Mouse (Mus musculus) CH12.LX (cell line): ENCODE measurements around the gene Akr1b8. TPM values are rescaled to one million over a fixed set of nuclear protein-coding genes. Genes with fewer than 3 reads are reported as not detected.
A peak's percentile ranks its signal among the peaks of the same experiment; 100 is the strongest.
"Not testable (repeated sequence)": the region's sequence is repeated elsewhere in the genome, so short reads cannot be mapped to it uniquely, and the experiment has no call there.

Experiments used
- DNase-seq: peaks from one replicate; pipeline ENCODE4 v3.0.0-alpha.2; 2013; ENCODE audit errors: extremely low read depth
- H3K27ac ChIP-seq: 2 replicates; pipeline ENCODE4 v1.5.1; 2012; ENCODE audit warnings: low read depth, mild to moderate bottlenecking, control low read depth, moderate library complexity; ENCODE audit not compliant: insufficient read depth
- H3K27me3 ChIP-seq: replicated peaks from 2 replicates; pipeline ENCODE3; 2012; ENCODE audit warnings: inconsistent platforms
- H3K36me3 ChIP-seq, 2 experiments: replicated peaks in 1 of 2; 2 replicates each; pipeline versions ENCODE3 to v1.6.1; 2012; ENCODE audit warnings: inconsistent platforms in 1 of 2, low read length in 1 of 2, mild to moderate bottlenecking in 1 of 2, mixed read lengths in 1 of 2, moderate library complexity in 1 of 2; ENCODE audit not compliant: control insufficient read depth in 1 of 2, insufficient read depth in 1 of 2
- H3K4me1 ChIP-seq, 2 experiments: 2 replicates each; pipeline ENCODE4 v1.6.1; 2012; ENCODE audit warnings: inconsistent platforms in 1 of 2, moderate library complexity in 1 of 2; ENCODE audit not compliant: insufficient read depth in 2 of 2, control insufficient read depth in 1 of 2
- H3K4me2 ChIP-seq: 2 replicates; pipeline ENCODE4 v1.6.1; 2012; ENCODE audit warnings: low read depth, mild to moderate bottlenecking, control low read depth; ENCODE audit not compliant: poor library complexity, insufficient read depth, severe bottlenecking
- H3K4me3 ChIP-seq, 3 experiments: fragments of 150-350 bp in 1 of 3; sonication (generic) in 1 of 3; replicated peaks in 1 of 3; 2 replicates each; pipeline versions ENCODE3 to v1.5.1; 2011 to 2012; ENCODE audit warnings: low read depth in 2 of 3, low read length in 2 of 3, mild to moderate bottlenecking in 2 of 3, moderate library complexity in 2 of 3, control low read depth in 1 of 3, improper control_type of control experiment in 1 of 3, inconsistent platforms in 1 of 3, mixed read lengths in 1 of 3; ENCODE audit not compliant: poor library complexity in 1 of 3
- H3K79me2 ChIP-seq: replicated peaks from 2 replicates; pipeline ENCODE4 v1.6.1; 2012; ENCODE audit warnings: mild to moderate bottlenecking, moderate library complexity; ENCODE audit not compliant: control insufficient read depth, poor library complexity, insufficient read depth, severe bottlenecking; ENCODE audit errors: extremely low read depth
- H3K9ac ChIP-seq: 2 replicates; pipeline ENCODE4 v1.6.1; 2012; ENCODE audit warnings: low read depth, mild to moderate bottlenecking, control low read depth, moderate library complexity; ENCODE audit not compliant: insufficient read depth
- H3K9me3 ChIP-seq: replicated peaks from 2 replicates; pipeline ENCODE3; 2012; ENCODE audit warnings: low read length, inconsistent platforms, mixed read lengths
- ETS1 ChIP-seq: conservative IDR thresholded peaks from 2 replicates; pipeline ENCODE4 v1.6.1; 2012; ENCODE audit warnings: low read depth, mild to moderate bottlenecking, inconsistent platforms, low read length, improper control_type of control experiment, moderate library complexity
- GABPA ChIP-seq: IDR thresholded peaks from 2 replicates; pipeline ENCODE4 v1.6.1; 2012; ENCODE audit warnings: low read depth, low read length, improper control_type of control experiment, inconsistent platforms; ENCODE audit not compliant: insufficient replicate concordance
- MAFK ChIP-seq: IDR thresholded peaks from 2 replicates; pipeline ENCODE4 v1.6.1; 2011; ENCODE audit warnings: low read length, improper control_type of control experiment; ENCODE audit not compliant: insufficient replicate concordance
- MAX ChIP-seq: IDR thresholded peaks from 2 replicates; pipeline ENCODE4 v1.6.1; 2011; ENCODE audit warnings: low read length, improper control_type of control experiment
- MXI1 ChIP-seq: IDR thresholded peaks from 2 replicates; pipeline ENCODE4 v1.6.1; 2011; ENCODE audit warnings: mild to moderate bottlenecking, low read depth, low read length, improper control_type of control experiment
- PAX5 ChIP-seq: IDR thresholded peaks from 2 replicates; pipeline ENCODE4 v1.6.1; 2012; ENCODE audit warnings: low read length, inconsistent platforms, mixed read lengths
- RCOR1 ChIP-seq: conservative IDR thresholded peaks from 2 replicates; pipeline ENCODE4 v1.6.1; 2012; ENCODE audit warnings: low read depth, mild to moderate bottlenecking, inconsistent platforms, low read length, improper control_type of control experiment
- SMC3 ChIP-seq: IDR thresholded peaks from 2 replicates; pipeline ENCODE4 v1.6.1; 2011; ENCODE audit warnings: low read depth, low read length, improper control_type of control experiment
- TBP ChIP-seq: conservative IDR thresholded peaks from 2 replicates; pipeline ENCODE4 v1.6.1; 2011; ENCODE audit warnings: low read depth, low read length, improper control_type of control experiment
- USF1 ChIP-seq: IDR thresholded peaks from 2 replicates; pipeline ENCODE4 v1.6.1; 2014; ENCODE audit warnings: low read depth, mild to moderate bottlenecking, inconsistent platforms, low read length, improper control_type of control experiment
- ZC3H11A ChIP-seq: IDR thresholded peaks from 2 replicates; pipeline ENCODE4 v1.6.1; 2012; ENCODE audit warnings: low read depth, mild to moderate bottlenecking, inconsistent platforms, low read length, improper control_type of control experiment
- ZNF384 ChIP-seq: IDR thresholded peaks from 2 replicates; pipeline ENCODE4 v1.6.1; 2012; ENCODE audit warnings: low read depth, low read length, improper control_type of control experiment, inconsistent platforms
- dilution Hi-C: fragments of 300-500 bp; cut with MboI; formaldehyde crosslinking; loops from 2 replicates; pipeline ENCODE4 v1.14.3; 2020; ENCODE audit warnings: low sequenced_read_pairs; ENCODE audit not compliant: extremely low pct_unique_long_range_greater_than_20kb, extremely low pct_ligation_motif_present
- in situ Hi-C: fragments of 300-500 bp; cut with MboI; formaldehyde crosslinking; loops from 3 replicates; pipeline ENCODE4 v1.14.3; 2019; ENCODE audit warnings: low sequenced_read_pairs, low pct_ligation_motif_present, low pct_unique_long_range_greater_than_20kb, mixed read lengths
- polyA plus RNA-seq: library from polyadenylated mRNA; unstranded; fragments of >175 nt; gene quantifications from 2 replicates; pipeline ENCODE4 v1.2.1, GENCODE M21; 2012; ENCODE audit warnings: low read depth; ENCODE audit not compliant: insufficient read length
- total RNA-seq, 2 experiments: library from RNA; depleted of rRNA; stranded (reverse); fragments of 300-350 nt in 1 of 2; fragments of >200 nt in 1 of 2; gene quantifications; 2 replicates each; pipeline ENCODE4 v1.2.3; 2012 to 2014

Gene Akr1b8
- total and polyA plus RNA-seq, 3 experiments = 0.21 TPM; not detected in 2

DNA sequence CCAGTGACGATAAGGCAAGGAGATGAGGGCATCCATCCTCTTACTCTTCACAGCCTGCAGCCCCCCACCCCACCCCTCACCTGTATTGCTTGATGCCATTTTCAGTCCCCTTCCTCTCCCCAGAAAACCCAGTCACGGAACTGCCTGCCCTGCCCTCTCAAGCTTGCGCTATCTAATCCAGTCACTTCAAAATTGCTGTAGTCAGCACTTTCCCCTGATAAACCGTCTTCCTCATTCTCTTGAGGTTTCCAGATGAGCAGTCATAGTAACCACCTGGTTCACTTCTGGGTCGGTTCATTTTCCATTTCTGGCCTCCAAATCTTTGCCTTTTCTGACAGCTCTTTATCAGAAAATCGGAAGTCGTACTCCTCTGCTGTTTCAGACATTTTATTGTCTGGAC is 19.9 kb downstream of the Akr1b8 start:
- Histone ChIP-seq H3K27ac (no peak overlapping the region), H3K4me3 (no peak overlapping the region), H3K4me2 (no peak overlapping the region), H3K9me3 (no peaks in the 10 kb centered on the region), H3K4me1 (peaks cover 8 to 17% of the 10 kb centered on the region in 2 experiments), H3K36me3 (no peaks in the 10 kb centered on the region), H3K27me3 (no peaks in the 10 kb centered on the region), H3K79me2 (no peaks in the 10 kb centered on the region), H3K9ac (no peak overlapping the region)
- dilution Hi-C loops = no loop called here
- DNase-seq = peak; percentile 78
- no peak for TF ChIP-seq SMC3
- TF ChIP-seq MAFK = peak; percentile 100
- peak; percentile 29; the same call in 1 of the 2 replicates for TF ChIP-seq ETS1
- no peak for TF ChIP-seq USF1
- TF ChIP-seq GABPA = no peak
- in situ Hi-C loops = no loop called here

DNA sequence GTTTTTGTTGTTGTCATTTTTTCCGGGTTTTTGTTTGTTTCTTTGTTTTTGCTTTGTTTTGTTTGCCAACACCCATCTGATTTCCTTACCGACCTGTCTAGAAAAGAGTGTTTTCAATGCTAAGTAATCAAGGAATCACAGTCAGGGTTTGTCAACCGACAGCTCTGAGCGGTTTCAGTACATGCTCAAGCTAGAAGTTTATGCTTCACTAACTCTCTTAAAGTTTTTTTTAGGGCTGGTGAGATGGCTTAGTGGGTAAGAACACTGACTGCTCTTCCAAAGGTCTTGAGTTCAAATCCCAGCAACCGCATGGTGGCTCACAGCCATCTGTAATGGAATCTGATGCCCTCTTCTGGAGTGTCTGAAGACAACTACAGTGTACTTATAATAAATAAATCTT is 22.0 kb downstream of the Akr1b8 start:
- in situ Hi-C loops, H3K4me3 ChIP-seq, H3K4me2 ChIP-seq, H3K27ac ChIP-seq, dilution Hi-C loops, H3K79me2 ChIP-seq, H3K9ac ChIP-seq, H3K27me3 ChIP-seq, H3K9me3 ChIP-seq, H3K36me3 ChIP-seq: not testable (repeated sequence)
- TF ChIP-seq ZNF384 (peak; percentile 64), TBP (peak; percentile 89)
- peak; percentile 24 for DNase-seq
- peaks cover 8 to 17% of the 10 kb centered on the region in 2 experiments for H3K4me1 ChIP-seq

- peak overlapping the region; percentile 33 for H3K27ac ChIP-seq
- peak overlapping the region; percentile 73 for H3K4me2 ChIP-seq
- peak overlapping the region in 1 of 3 experiments; percentile 68 for H3K4me3 ChIP-seq
- no peaks in the 10 kb centered on the region for H3K27me3 ChIP-seq
- peaks cover 0 to 25% of the 10 kb centered on the region in 2 experiments; a peak in 2 of 4 replicates for H3K4me1 ChIP-seq
- H3K9ac ChIP-seq = peak overlapping the region; percentile 95
- in situ Hi-C loops (no loop called here), dilution Hi-C loops (no loop called here)
- peaks cover 12 to 27% of the 10 kb centered on the region in 2 experiments for H3K36me3 ChIP-seq
- peaks cover 12% of the 10 kb centered on the region; the same call in 1 of the 2 replicates for H3K79me2 ChIP-seq
- DNase-seq = no peak
- TF ChIP-seq USF1 (no peak), ETS1 (no peak), ZC3H11A (no peak), MAX (no peak), PAX5 (no peak), RCOR1 (no peak), MXI1 (no peak)
- peaks cover 4% of the 10 kb centered on the region for H3K9me3 ChIP-seq
Observed at GRCm38 (mm10) chr6:34383401-34383800, 29.5 kb downstream of the Akr1b8 start.
